Mouse (Mus musculus) G1E (cell line): ENCODE measurements around the gene Obsl1. TPM values are rescaled to one million over a fixed set of nuclear protein-coding genes. Genes with fewer than 3 reads are reported as not detected.

Experiments
- ATAC-seq: 2 replicates; pipeline ENCODE4 v1.8.0; 2016; ENCODE audit warnings: mild to moderate bottlenecking; ENCODE audit not compliant: insufficient number of reproducible peaks, poor library complexity, low FRiP score, severe bottlenecking; ENCODE audit errors: extremely low read depth
- DNase-seq: peaks from one replicate; pipeline ENCODE4 v3.0.0; 2012; ENCODE audit warnings: low spot score
- H3K27me3 ChIP-seq: 2 replicates; pipeline ENCODE4 v1.6.1; 2012; ENCODE audit warnings: mild to moderate bottlenecking, low read length, inconsistent platforms; ENCODE audit not compliant: insufficient read depth
- H3K36me3 ChIP-seq: replicated peaks from 2 replicates; pipeline ENCODE3; 2012; ENCODE audit warnings: mild to moderate bottlenecking, inconsistent platforms
- H3K4me1 ChIP-seq: 2 replicates; pipeline ENCODE4 v1.6.1; 2012; ENCODE audit warnings: low read depth, low read length, inconsistent platforms, mixed read lengths; ENCODE audit not compliant: insufficient read depth
- H3K4me3 ChIP-seq: 2 replicates; pipeline ENCODE4 v1.5.1; 2012; ENCODE audit warnings: low read depth, mild to moderate bottlenecking, inconsistent platforms, low read length, moderate library complexity, mixed read lengths
- H3K9me3 ChIP-seq: replicated peaks from 2 replicates; pipeline ENCODE4 v1.6.1; 2012; ENCODE audit warnings: inconsistent platforms
- CTCF ChIP-seq: IDR thresholded peaks from 2 replicates; pipeline ENCODE4 v1.5.1; 2012; ENCODE audit warnings: low read depth, low read length, inconsistent platforms, mixed read lengths
- GATA1 ChIP-seq: IDR thresholded peaks from 2 replicates; pipeline ENCODE4 v1.6.1; 2012; ENCODE audit warnings: borderline replicate concordance, low read length, inconsistent platforms, mixed read lengths
- GATA2 ChIP-seq: IDR thresholded peaks from 2 replicates; pipeline ENCODE4 v1.6.1; 2012; ENCODE audit warnings: low read depth, low read length, inconsistent platforms, borderline replicate concordance
- POLR2AphosphoS5 ChIP-seq: IDR thresholded peaks from 2 replicates; pipeline ENCODE4 v1.6.1; 2012; ENCODE audit warnings: low read depth, low read length, inconsistent platforms; ENCODE audit not compliant: insufficient replicate concordance
- TAL1 ChIP-seq: conservative IDR thresholded peaks from 2 replicates; pipeline ENCODE4 v1.6.1; 2012; ENCODE audit warnings: low read depth, low read length, inconsistent platforms, mixed read lengths
- polyA plus RNA-seq: library from polyadenylated mRNA; stranded (reverse); fragments of >175 nt; gene quantifications from 2 replicates; pipeline ENCODE4 v1.2.3, GENCODE M21; 2012
- total RNA-seq, 2 experiments: library from RNA; stranded (forward) in 1 of 2; stranded (reverse) in 1 of 2; fragments of 200-1000 nt in 1 of 2; fragments of >200 nt in 1 of 2; fragmentation: Nextera tagmentation in 1 of 2; gene quantifications; 2 replicates each; pipeline ENCODE4 v1.2.3; 2014 to 2017

Obsl1 gene
- total and polyA plus RNA-seq, 3 experiments, result 0.05 TPM; not detected in 2

GRCm38 (mm10) chr1:75480036-75480435 is 26.2 kb downstream of the Obsl1 start:
- peaks cover 6% of the 10 kb centered on the region; the same call in 1 of the 2 replicates for H3K27me3 ChIP-seq
- peaks cover 44% of the 10 kb centered on the region for H3K4me1 ChIP-seq
- H3K4me3 ChIP-seq, result peak overlapping the region; percentile 80; the same call in 1 of the 2 replicates
- H3K36me3 ChIP-seq, result peaks cover 36% of the 10 kb centered on the region
- no peak for TF ChIP-seq GATA1
- H3K9me3 ChIP-seq, result no peaks in the 10 kb centered on the region
- DNase-seq (no peak), ATAC-seq (no peak)

- peak overlapping the region; percentile 80 for H3K4me3 ChIP-seq
- DNase-seq (no peak), ATAC-seq (no peak)
- TF ChIP-seq POLR2AphosphoS5, result no peak
- no peak for TF ChIP-seq GATA1
- no peak for TF ChIP-seq CTCF
- no peak for TF ChIP-seq GATA2
- TF ChIP-seq TAL1, result no peak
- peaks cover 4% of the 10 kb centered on the region; the same call in 1 of the 2 replicates for H3K27me3 ChIP-seq
- H3K9me3 ChIP-seq, result no peaks in the 10 kb centered on the region
- peaks cover 38% of the 10 kb centered on the region for H3K36me3 ChIP-seq
- H3K4me1 ChIP-seq, result peaks cover 49% of the 10 kb centered on the region
Observed at GRCm38 (mm10) chr1:75479635-75479989, 26.6 kb downstream of the Obsl1 start.

DNA sequence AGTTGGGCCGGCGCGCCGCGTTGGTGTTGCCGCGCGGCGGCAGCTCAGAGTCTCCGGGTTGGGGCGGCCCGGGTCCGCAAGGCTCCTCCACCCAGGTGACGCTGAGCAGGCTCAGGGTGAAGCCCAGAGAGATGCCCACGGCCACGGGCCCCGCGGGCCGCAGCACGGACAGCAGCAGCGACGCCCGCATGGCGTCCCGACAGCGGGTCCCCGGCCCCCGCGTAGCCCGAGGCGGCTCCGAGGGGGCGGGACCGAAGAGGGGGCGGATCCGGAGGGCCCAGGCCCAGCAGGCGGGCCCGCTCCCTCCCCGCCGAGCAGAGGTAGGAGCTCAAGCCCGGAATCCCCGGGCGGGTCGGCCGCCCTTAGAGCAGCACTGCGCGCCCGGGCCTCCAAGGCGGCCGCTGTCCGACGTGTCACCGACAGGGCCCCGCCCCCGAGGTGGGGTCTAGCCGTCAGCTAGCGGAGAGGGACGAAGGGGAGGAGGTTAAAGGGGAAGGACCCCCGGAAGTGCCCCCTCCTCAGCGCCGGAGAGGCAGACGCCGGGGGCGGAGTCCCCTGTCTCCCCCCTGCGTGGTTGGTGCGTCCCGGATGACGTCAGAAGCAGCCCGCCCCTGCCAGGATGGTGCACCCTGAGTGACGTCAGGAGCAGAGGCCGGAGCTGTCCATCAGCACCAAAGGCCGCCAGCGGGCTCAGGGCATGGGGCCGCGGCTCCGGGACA is 27.2 kb downstream of the Obsl1 start, which contains the start of the genes Chpf and Tmem198:
Gene Chpf (minus strand): TSS at position 392 of the 719 bp plus-strand sequence.
Gene Tmem198 (plus strand): TSS at position 617 of the 719 bp plus-strand sequence.
- H3K36me3 ChIP-seq, result peaks cover 43% of the 10 kb centered on the region
- ATAC-seq (peak; percentile 87), DNase-seq (peak; percentile 100)
- TF ChIP-seq GATA1 (no peak), POLR2AphosphoS5 (no peak), GATA2 (no peak), CTCF (no peak), TAL1 (no peak)
- H3K27me3 ChIP-seq, result peaks cover 4% of the 10 kb centered on the region; the same call in 1 of the 2 replicates
- peaks cover 53% of the 10 kb centered on the region for H3K4me1 ChIP-seq
- peak within 1 kb of the TSS; percentile 80 for H3K4me3 ChIP-seq
- no peaks in the 10 kb centered on the region for H3K9me3 ChIP-seq

DNA sequence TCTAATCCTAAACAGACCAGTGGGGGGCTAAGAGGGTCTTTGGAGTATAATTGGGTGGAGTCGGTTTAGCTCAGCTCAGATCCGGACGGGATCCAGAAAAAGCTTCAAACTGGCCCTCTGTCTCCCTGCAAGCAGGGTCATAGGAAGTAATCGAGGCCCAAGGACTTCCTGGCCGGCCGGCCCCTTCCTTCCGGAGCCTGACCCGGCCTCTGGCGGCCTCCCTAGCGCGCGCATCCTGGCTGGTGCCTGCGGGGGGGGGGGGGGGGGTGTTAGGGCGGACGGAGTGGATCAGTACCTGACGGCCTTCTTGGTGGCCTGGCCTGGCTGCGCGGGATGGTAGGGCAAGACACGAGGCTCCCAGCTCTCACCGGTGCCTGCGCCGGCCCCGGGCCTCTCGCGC is 27.8 kb downstream of the Obsl1 start:
- TF ChIP-seq POLR2AphosphoS5 (no peak), TAL1 (no peak), GATA1 (no peak), CTCF (no peak), GATA2 (no peak)
- ATAC-seq, result no peak
- H3K4me1 ChIP-seq, result peaks cover 58% of the 10 kb centered on the region
- H3K4me3 ChIP-seq, result peak overlapping the region; percentile 80
- H3K36me3 ChIP-seq, result peaks cover 49% of the 10 kb centered on the region
- no peaks in the 10 kb centered on the region for H3K9me3 ChIP-seq
- DNase-seq, result peak; percentile 79
- H3K27me3 ChIP-seq, result peaks cover 4% of the 10 kb centered on the region; the same call in 1 of the 2 replicates

DNA sequence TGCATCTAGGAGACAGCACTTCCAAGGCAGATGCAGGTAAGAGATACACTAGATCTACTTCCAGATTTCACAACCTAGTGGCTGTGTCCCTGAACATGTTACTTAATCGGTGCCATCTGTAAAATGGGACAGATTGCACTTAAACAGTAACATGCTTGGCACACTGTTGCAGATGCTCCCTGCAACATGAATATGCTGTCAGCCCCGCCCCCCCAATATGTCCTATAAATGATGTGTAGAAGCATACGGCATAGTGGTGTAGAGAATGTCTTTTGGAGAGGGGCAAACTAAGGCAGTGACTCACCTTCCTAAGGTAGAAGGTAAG is 28.3 kb downstream of the Obsl1 start:
- DNase-seq (no peak), ATAC-seq (no peak)
- H3K27me3 ChIP-seq, result peaks cover 4% of the 10 kb centered on the region; the same call in 1 of the 2 replicates
- peaks cover 54% of the 10 kb centered on the region for H3K36me3 ChIP-seq
- no peaks in the 10 kb centered on the region for H3K9me3 ChIP-seq
- peaks cover 59% of the 10 kb centered on the region for H3K4me1 ChIP-seq
- TF ChIP-seq CTCF, result no peak
- no peak for TF ChIP-seq POLR2AphosphoS5
- no peak for TF ChIP-seq GATA1
- no peak for TF ChIP-seq GATA2
- TF ChIP-seq TAL1, result no peak
- H3K4me3 ChIP-seq, result peak overlapping the region; percentile 80

GRCm38 (mm10) chr1:75477264-75477965 is 28.8 kb downstream of the Obsl1 start:
- Histone ChIP-seq H3K4me1 (peaks cover 57% of the 10 kb centered on the region), H3K36me3 (peaks cover 54% of the 10 kb centered on the region), H3K9me3 (no peaks in the 10 kb centered on the region), H3K4me3 (peak overlapping the region; percentile 80), H3K27me3 (peaks cover under 1% of the 10 kb centered on the region; the same call in 1 of the 2 replicates)
- peak; percentile 80 for TF ChIP-seq CTCF
- no peak for TF ChIP-seq GATA2
- ATAC-seq (peak; percentile 22; the same call in 1 of the 2 replicates), DNase-seq (peak; percentile 74)
